Mouse (Mus musculus): ENCODE measurements around the gene Sipa1l3. TPM values are rescaled to one million over a fixed set of nuclear protein-coding genes. Genes with fewer than 3 reads are reported as not detected.

The Sipa1l3 gene
- total RNA-seq, 2 experiments from 2014 or later, result 7.0 to 9.2 TPM

- no peak for DNase-seq
Measured at GRCm38 (mm10) chr7:29292458-29293098, 225.9 kb downstream of the Sipa1l3 start.

GRCm38 (mm10) chr7:29291616-29292457, 226.6 kb downstream of the Sipa1l3 start:
- Histone ChIP-seq H3K4me3 (peak overlapping the region; percentile 80), H3K27ac (peak overlapping the region; percentile 83)
- TF ChIP-seq CTCF (IDR thresholded peaks at IDR 0.05), result no peak
- no peak for DNase-seq
- intact Hi-C loops (cut with DNase I), result no loop called here

More at GRCm38 (mm10) chr7:29292458-29293098, 225.9 kb downstream of the Sipa1l3 start:
- TF ChIP-seq CTCF (IDR thresholded peaks at IDR 0.05), result no peak
- H3K4me3 ChIP-seq, result 0 out of 2 replicates have a peak overlapping the region, but pooled peaks have one; percentile 11
- peak overlapping the region; percentile 83 for H3K27ac ChIP-seq
- intact Hi-C loops (cut with DNase I), result no loop called here

GRCm38 (mm10) chr7:29290691-29291485, 227.6 kb downstream of the Sipa1l3 start:
- peak overlapping the region; percentile 83 for H3K27ac ChIP-seq
- DNase-seq, result no peak
- no peak for TF ChIP-seq CTCF (IDR thresholded peaks at IDR 0.05)
- intact Hi-C loops (cut with DNase I), result no loop called here
- peak overlapping the region; percentile 80 for H3K4me3 ChIP-seq

GRCm38 (mm10) chr7:29289856-29290255, 228.6 kb downstream of the Sipa1l3 start:
- Histone ChIP-seq H3K4me3 (peak overlapping the region; percentile 80), H3K27ac (peak overlapping the region; percentile 83)
- TF ChIP-seq CTCF (IDR thresholded peaks at IDR 0.05), result no peak
- DNase-seq, result no peak
- intact Hi-C loops (cut with DNase I), result no loop called here

GRCm38 (mm10) chr7:29288942-29289638, 229.4 kb downstream of the Sipa1l3 start, which contains the start of gene Ppp1r14a:
TSS of gene Ppp1r14a (plus strand) at chr7:29289308.
- peak; percentile 85 for DNase-seq
- intact Hi-C loops (cut with DNase I), result no loop called here
- H3K27ac ChIP-seq, result peak within 1 kb of the TSS; percentile 83

GRCm38 (mm10) chr7:29288079-29288478, 230.4 kb downstream of the Sipa1l3 start:
- TF ChIP-seq CTCF (IDR thresholded peaks at IDR 0.05), result no peak
- intact Hi-C loops (cut with DNase I), result no loop called here

More at GRCm38 (mm10) chr7:29288942-29289638, 229.4 kb downstream of the Sipa1l3 start, which contains the start of gene Ppp1r14a:
- peak within 1 kb of the TSS; percentile 80 for H3K4me3 ChIP-seq
- peak; percentile 98; the same call in 1 of the 2 replicates for TF ChIP-seq CTCF (IDR thresholded peaks at IDR 0.05)

GRCm38 (mm10) chr7:29287481-29287880, 231.0 kb downstream of the Sipa1l3 start:
- TF ChIP-seq CTCF (IDR thresholded peaks at IDR 0.05), result no peak
- intact Hi-C loops (cut with DNase I), result no loop called here

More at GRCm38 (mm10) chr7:29288079-29288478, 230.4 kb downstream of the Sipa1l3 start:
- H3K27ac ChIP-seq, result no peak overlapping the region
- no peak for DNase-seq
- H3K4me3 ChIP-seq, result no peak overlapping the region

GRCm38 (mm10) chr7:29284523-29284922, 233.9 kb downstream of the Sipa1l3 start:
- intact Hi-C loops (cut with DNase I), result no loop called here
- TF ChIP-seq CTCF (IDR thresholded peaks at IDR 0.05), result no peak
- DNase-seq, result no peak
- no peak overlapping the region for H3K4me3 ChIP-seq
- no peak overlapping the region for H3K27ac ChIP-seq

More at GRCm38 (mm10) chr7:29287481-29287880, 231.0 kb downstream of the Sipa1l3 start:
- Histone ChIP-seq H3K27ac (no peak overlapping the region), H3K4me3 (no peak overlapping the region)
- no peak for DNase-seq

- Histone ChIP-seq H3K27ac (no peak overlapping the region), H3K4me3 (no peak overlapping the region)
- no peak for TF ChIP-seq CTCF (IDR thresholded peaks at IDR 0.05)
- no peak for DNase-seq
- intact Hi-C loops (cut with DNase I), result no loop called here
Measured at GRCm38 (mm10) chr7:29283876-29284275, 234.6 kb downstream of the Sipa1l3 start.

GRCm38 (mm10) chr7:29282074-29282554, 236.3 kb downstream of the Sipa1l3 start:
- intact Hi-C loops (cut with DNase I), result no loop called here
- peak overlapping the region; percentile 79; the same call in 1 of the 2 replicates for H3K27ac ChIP-seq

More at GRCm38 (mm10) chr7:29282074-29282554, 236.3 kb downstream of the Sipa1l3 start:
- no peak for DNase-seq
- peak overlapping the region; percentile 86 for H3K4me3 ChIP-seq
- TF ChIP-seq CTCF (IDR thresholded peaks at IDR 0.05), result no peak

Data from gastrocnemius, adult 2 months (tissue).